Mouse (Mus musculus): Measurements from ENCODE around the gene Kirrel.

The Kirrel gene

DNA sequence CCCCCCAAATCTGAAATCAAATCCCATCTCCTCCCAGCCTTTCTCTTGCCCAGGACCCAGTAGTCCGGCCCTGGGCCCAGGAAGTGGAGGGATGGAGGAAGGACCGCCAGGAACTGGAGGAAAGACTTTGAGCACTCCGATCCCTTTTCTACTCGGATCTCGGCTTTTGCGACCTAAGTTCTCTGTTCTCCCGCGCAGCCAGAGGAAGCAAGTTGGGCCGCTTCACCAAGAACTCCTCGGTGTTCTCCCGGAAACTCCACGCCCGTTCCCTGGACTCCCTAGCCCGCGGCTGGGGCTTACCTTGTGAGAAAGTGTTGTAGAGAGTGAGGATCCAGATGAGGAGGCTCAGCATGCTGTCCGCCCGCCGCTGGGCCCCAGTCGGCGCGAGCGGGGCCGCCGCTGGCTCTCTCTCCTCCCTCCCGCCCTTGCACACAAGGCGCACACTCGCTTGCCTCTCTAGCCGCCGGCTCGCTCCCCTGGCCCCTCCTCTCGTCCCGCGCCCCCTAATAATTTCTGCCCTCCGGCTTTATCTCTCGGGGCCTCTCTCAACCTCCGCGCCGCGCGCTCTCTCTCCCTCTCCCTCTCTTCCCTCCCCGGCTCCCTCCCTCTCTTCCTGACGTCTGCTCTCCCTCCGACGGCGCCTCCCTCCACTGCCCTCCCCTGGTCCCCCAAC, at the start of gene Kirrel:
Gene Kirrel, minus strand, starts transcription at position 652 of the 673 bp plus-strand sequence.
- no peak for DNase-seq (ENCODE audit: low read depth)

GRCm38 (mm10) chr3:87223636-87224035, 49.1 kb upstream of the Kirrel start:
- no peak for DNase-seq (ENCODE audit: low read depth)

DNA sequence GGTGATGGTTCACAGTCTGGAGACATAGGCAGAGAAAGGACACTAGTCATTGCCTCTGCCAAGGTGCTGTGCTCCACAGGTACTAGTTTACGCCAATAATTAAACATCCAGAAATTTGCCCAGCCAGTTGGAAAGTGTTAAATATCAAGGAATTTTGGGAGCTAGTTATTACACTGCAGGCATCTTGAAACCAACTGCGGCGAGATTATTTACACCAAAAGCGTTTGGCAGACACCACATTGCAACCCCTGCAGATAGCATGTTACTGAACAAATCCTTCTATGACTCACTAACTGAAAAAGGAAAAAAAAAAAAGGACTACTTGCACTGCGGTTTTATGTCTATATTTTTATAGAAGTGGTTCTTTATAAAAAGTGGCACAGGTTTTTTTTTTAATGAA, 47.8 kb upstream of the Kirrel start:
- DNase-seq (ENCODE audit: low read depth): no peak

GRCm38 (mm10) chr3:87215176-87215575, 40.6 kb upstream of the Kirrel start:
- peak; percentile 25 for DNase-seq (ENCODE audit: low read depth)

- DNase-seq (ENCODE audit: low read depth): no peak
Observed at GRCm38 (mm10) chr3:87214221-87214864, 39.8 kb upstream of the Kirrel start.

DNA sequence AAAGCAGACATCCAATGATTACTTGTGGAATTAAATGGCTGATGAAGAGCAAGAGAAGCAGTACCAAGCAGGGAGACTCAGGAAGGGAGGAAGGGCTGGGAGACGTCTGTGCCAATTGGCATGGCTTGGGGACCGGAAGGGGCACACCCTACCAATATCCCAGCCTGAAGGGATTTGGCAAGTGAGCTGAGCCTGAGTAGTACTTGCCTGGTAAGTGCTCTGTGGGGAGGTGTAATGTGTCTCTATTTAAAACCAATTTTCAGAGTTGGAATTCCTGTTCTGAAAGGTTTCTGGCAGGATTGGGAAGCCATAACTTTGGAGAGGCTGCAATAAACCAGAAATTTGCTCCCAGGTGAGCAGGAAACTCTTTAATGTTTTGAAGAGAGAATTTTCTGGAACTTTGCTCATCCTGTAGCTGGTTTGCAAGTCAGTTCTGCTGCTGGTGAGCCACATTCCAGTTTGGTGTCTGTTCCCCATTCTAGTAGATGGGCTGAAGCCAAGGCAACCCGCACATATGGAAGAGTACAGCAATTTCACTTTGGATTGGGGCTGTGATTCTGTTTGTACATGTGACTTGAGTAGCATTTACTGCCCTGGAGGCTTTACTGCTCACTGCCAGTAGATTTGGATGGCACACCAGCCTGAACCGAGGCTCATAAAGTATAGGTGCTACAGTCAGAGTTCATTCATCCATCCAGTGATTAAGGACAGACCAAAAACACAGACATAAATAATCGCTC, 32.0 kb upstream of the Kirrel start:
- DNase-seq (ENCODE audit: low read depth): no peak

- no peak for DNase-seq (ENCODE audit: low read depth)
Observed at GRCm38 (mm10) chr3:87196637-87197036, 22.1 kb upstream of the Kirrel start.

GRCm38 (mm10) chr3:87195041-87195440, 20.5 kb upstream of the Kirrel start:
- no peak for DNase-seq (ENCODE audit: low read depth)

DNA sequence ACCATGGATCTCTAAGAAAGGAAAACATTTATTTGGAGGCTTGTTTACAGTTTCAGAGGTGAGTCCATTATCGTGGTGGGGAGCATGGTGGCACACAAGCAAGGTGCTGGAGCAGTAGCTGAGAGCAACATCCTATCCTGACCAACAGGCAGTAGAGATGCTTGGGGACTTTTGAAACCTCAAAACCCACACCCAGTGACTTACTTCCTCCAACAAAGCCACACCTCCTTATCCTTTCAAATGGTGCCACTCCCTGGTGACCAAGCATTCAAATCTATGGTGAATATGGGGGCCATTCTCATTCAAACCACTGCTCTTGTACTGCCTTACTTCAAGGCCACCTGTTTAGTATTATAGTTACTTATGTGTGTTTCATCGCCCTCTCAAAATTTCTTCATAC, 20.0 kb upstream of the Kirrel start:
- DNase-seq (ENCODE audit: low read depth): no peak

GRCm38 (mm10) chr3:87193756-87194155, 19.2 kb upstream of the Kirrel start:
- no peak for DNase-seq (ENCODE audit: low read depth)

GRCm38 (mm10) chr3:87193352-87193751, 18.8 kb upstream of the Kirrel start:
- no peak for DNase-seq (ENCODE audit: low read depth)

- DNase-seq (ENCODE audit: low read depth): no peak
Observed at GRCm38 (mm10) chr3:87176687-87177086, 2.1 kb upstream of the Kirrel start.

DNA sequence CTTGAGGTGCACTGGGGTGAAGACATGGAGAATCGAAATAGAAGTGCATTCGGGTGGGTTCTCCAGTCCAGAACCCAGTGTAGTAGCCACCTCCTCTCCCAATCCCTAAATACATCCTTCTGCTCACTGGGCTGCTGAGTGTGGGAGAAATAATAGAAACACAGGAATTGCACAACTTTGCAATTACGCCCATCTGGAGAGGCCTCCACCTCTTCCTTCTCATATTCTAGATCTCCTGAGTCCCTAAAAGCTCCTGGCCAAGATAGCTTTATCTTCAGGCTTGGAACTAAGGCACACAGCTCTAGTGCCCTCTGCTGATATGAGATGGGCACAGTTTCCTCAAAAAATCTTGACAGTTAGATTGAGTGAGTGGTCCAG, 880 bp upstream of the Kirrel start:
- no peak for DNase-seq (ENCODE audit: low read depth)

DNA sequence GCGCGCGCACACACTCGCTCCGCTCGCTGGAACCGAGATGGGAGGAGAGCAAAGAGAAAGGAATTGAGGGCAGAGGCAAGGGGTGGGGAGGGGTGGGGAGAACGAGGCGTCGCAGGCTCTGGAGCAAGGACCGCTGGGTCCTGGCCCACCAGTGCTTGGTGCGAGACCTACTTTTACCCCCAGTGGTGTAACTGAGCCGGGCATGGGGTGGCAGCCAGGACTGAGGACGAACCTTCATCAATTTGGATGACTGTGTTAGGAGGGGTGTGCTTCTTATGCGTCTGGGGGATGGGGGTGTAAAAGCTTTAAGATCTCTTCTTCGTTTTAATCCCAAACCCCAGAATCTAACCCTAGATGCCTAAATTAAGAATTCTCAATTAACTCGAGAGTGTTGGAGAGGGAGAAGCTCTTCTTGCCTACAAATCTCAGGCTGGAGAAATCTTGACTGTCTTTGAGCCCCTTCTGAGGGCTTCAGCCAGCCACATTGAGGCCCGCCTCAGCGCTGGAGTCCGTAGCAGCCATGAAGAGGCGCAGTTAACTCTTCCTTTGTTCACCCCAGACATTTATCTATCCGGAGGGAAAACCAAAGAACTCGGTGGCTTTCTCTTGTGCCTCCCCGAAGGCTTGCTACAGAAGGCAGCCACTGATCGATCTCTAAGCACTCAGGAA, 356 bp upstream of the Kirrel start:
- no peak for DNase-seq (ENCODE audit: low read depth)

GRCm38 (mm10) chr3:87173486-87174085, 961 bp downstream of the Kirrel start:
- DNase-seq (ENCODE audit: low read depth): no peak

DNA sequence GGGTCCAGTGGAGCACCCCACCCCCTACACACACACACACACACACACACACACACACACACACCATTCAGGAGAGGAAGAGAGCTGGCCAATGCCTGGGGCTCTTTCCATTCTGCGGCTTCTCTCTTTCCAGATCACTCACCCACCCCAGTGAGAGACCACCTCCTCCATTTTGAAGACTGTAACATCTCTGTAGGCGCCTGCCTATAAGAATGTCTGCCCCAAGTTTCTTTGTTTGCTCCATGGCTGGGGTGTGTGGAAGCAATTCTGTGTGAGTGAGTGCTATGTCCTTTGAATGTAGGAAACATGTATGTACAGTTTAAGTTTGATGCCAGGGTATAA, 1.5 kb downstream of the Kirrel start:
- no peak for DNase-seq (ENCODE audit: low read depth)

DNA sequence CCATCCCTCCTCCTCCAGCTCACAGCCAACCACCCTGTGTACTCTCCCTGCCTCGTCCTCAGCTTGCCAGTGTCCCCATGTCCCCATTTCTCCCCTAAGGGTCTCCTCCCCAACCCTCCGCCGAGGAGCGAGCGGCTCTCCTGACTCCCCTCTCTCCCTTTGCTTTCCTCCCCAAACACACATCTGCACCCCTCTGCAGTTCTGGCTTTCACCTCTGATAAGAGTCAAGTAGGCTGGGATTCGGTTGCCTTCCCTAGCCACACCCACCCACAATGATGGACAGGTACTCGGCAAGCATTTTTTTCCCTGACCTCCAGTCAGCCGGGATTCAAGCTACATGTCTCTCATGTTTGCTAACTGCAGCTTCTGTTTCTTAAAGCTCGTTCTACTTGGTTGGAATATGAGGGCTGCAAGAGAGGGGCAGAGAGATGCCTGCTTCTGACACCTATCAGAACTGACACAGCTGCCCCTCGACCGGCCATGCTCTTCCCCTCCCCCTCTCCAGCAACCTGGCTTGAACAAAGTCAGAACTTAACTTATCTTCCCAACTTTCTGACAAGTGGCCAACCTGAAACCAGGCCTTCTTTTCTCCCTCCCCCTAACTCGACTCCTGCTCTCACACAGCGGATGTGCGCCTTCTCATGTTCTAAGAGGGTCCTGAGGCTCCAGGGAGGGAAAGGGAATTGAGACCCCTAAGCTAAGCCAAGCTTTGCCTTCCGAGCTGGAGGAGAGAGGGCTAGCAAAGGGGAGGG, 2.0 kb downstream of the Kirrel start:
- DNase-seq (ENCODE audit: low read depth): no peak

DNA sequence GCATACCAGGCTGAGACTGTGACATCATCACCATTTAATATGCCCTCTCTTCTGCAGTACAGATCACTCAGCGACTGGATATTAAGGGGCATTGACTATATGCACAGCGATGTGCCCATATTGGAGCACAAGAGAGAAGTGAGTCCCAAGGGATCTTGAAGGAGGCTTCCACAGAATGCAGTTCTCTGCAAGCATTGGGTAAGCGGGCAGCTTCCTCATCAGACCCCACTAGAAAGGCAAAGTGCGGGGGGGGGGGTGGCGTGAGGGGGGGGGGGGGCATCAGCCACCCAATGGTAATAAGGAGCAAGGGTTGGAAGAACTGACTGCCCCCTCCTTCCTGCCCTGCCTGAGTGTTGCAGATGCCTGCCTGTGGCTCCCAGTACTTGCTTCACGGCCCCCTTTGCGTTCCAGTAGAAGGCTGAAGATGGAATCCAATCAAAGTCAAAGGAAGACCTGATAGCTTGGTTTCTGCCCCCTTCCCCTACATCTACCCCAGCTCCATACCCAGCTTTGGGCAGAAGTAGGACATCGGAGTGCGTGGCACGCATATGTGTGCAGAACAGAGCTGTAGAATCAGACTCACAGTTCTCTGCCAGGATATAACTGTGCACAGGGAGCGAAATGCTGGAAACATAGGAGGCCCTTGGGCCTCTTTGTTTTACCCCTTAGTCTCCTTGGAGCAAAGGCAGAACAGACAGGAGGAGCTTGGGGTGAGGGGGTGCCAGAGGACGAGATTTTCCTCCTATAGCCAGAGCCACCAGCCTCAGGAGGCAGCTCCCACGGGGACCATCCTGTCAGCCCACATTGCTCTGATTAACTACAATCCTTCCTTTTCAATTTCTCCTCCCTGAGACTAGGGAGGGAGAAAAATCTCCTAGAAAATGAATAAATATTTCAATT, 3.1 kb downstream of the Kirrel start:
- no peak for DNase-seq (ENCODE audit: low read depth)

DNA sequence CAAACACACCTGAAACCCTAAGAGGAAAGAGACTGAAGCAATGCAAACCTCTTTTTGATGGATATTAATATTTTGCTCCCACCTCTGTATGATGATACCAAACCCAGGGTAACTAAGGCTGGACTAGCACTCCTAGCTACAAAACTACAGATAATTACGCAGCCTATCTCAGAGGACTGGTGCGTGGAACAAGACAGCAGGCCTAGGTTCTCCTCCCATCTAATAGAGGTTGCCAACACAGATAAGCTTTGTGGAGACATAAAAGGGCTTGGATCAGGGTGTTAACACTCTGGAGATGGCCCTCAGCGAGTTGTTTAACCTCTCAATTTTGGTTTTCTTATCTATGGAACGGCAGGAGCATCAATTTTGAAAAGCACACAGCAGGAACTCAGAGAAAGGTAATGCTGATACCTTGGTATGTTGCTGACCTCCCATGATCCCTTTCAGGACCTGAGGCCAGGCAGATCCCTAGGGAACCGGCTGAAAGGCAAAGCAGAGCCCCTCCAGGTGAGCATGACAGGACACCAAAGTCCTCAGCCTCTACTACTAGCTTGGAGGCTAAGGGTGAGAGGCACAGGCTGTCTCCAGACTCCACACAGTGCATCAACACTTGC, 5.0 kb downstream of the Kirrel start:
- no peak for DNase-seq (ENCODE audit: low read depth)

DNA sequence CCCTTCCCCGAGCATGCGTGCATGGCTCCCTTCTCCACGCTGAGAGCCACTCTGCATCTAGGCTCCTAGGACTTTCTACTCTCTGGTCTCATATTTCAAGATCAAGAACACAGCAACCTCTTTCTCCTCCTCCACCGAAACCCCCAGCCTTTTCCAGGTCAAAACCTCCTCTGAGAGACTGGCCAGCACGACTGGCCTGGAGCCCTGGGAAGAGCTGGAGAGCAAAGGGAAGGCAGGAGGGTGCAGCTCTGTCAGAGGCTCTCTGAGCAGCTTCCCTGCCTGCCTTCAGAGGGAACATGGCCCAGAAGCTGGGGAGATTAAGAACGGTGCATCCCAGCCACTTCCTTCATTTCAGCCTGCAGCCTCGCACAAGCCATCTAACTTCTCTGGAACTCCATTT, 5.8 kb downstream of the Kirrel start:
- DNase-seq (ENCODE audit: low read depth): no peak
